Mouse (Mus musculus) stomach, embryonic 16.5 days (tissue): ENCODE measurements around the gene Pitpnc1. TPM values are rescaled to one million over a fixed set of nuclear protein-coding genes. Genes with fewer than 3 reads are reported as not detected.

Source experiments
- ATAC-seq: fragments of 200-750 bp; cut with Nextera tagmentation; 2 replicates; pipeline ENCODE4 v1.8.0; 2017; ENCODE audit warnings: moderate number of reproducible peaks, moderate TSS enrichment; ENCODE audit not compliant: insufficient read depth, low FRiP score
- H3K27ac ChIP-seq: fragments of 300-500 bp; sonication (generic); 2 replicates; pipeline ENCODE4 v1.5.1; 2014; ENCODE audit warnings: low read length
- H3K27me3 ChIP-seq: fragments of 300-500 bp; sonication (generic); 2 replicates; pipeline ENCODE4 v1.6.1; 2014; ENCODE audit warnings: low read length, control low read depth, mixed read lengths; ENCODE audit not compliant: control insufficient read depth, insufficient read depth
- H3K36me3 ChIP-seq: fragments of 300-500 bp; sonication (generic); 2 replicates; pipeline ENCODE4 v1.6.1; 2014; ENCODE audit warnings: low read length; ENCODE audit not compliant: control insufficient read depth, insufficient read depth
- H3K4me1 ChIP-seq: fragments of 300-500 bp; sonication (generic); 2 replicates; pipeline ENCODE4 v1.6.1; 2014; ENCODE audit warnings: low read length, control low read depth, mixed read lengths; ENCODE audit not compliant: control insufficient read depth, insufficient read depth
- H3K4me2 ChIP-seq: fragments of 300-500 bp; sonication (generic); 2 replicates; pipeline ENCODE4 v1.6.1; 2014; ENCODE audit warnings: low read depth, low read length, mixed read lengths
- H3K4me3 ChIP-seq: fragments of 300-500 bp; sonication (generic); replicated peaks from 2 replicates; pipeline ENCODE4 v1.5.1; 2014; ENCODE audit warnings: mild to moderate bottlenecking, low read length
- H3K9ac ChIP-seq: fragments of 300-500 bp; sonication (generic); 2 replicates; pipeline ENCODE4 v1.6.1; 2014; ENCODE audit warnings: low read length
- H3K9me3 ChIP-seq: fragments of 300-500 bp; sonication (generic); replicated peaks from 2 replicates; pipeline ENCODE4 v1.6.1; 2016; ENCODE audit warnings: low read length, control low read depth; ENCODE audit not compliant: control insufficient read depth
- whole genome bisulfite sequencing: fragments of 180-500 bp; shearing (Covaris S2); extraction: QIAGEN DNeasy Blood & Tissue Kit; methylation state at CpG from one replicate; pipeline ENCODE4 v1.1.7; 2014; 5-methylcytosine and 5-hydroxymethylcytosine counted together
- polyA plus RNA-seq: library from polyadenylated mRNA; unstranded; fragments of >200 nt; fragmentation: Nextera tagmentation; extraction: Ambion mirVana; gene quantifications from 2 replicates; pipeline ENCODE4 v1.2.1, GENCODE M21; 2015

The Pitpnc1 gene
- polyA plus RNA-seq, 1 experiment from 2014 or later, result 13.9 TPM

DNA sequence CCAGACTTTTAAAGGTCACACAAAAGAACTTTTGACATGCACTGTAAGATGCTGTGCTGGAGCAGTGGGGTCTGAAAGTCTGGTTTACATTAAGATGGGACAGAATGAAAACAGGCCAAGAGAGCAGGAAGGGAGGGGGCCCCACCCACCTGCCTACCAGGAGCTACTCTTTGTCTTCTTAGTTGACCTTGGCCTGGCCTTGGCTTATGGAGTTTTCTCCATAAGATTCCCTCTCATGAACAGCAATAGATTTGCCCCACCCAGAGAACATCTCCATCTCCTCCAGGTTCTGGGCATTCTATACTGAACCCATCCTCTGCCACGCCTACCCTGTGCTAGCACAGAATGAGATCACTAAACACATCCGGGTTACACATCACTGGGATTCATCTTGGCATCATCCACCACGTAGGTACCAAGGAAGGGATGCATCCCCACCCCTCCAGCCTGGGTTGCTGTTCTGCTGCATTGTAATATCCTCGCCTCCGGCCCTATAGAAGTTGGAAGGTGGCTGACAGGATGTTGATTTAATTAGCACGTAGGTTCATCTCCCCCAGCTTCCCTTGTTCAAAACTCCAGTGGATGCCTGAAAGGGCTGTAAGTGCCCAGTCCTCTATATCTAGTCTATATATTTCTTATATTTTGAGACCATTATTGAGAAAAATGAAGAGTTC, 34.6 kb downstream of the Pitpnc1 start:
- H3K9ac ChIP-seq, result no peak overlapping the region
- no peak overlapping the region for H3K4me3 ChIP-seq
- no peaks in the 10 kb centered on the region for H3K27me3 ChIP-seq
- ATAC-seq, result no peak
- H3K9me3 ChIP-seq, result no peaks in the 10 kb centered on the region
- H3K4me2 ChIP-seq, result no peak overlapping the region
- 88% methylated on average over 6 of the region's 6 CpGs for WGBS
- no peaks in the 10 kb centered on the region for H3K36me3 ChIP-seq
- H3K4me1 ChIP-seq, result no peaks in the 10 kb centered on the region
- H3K27ac ChIP-seq, result no peak overlapping the region

DNA sequence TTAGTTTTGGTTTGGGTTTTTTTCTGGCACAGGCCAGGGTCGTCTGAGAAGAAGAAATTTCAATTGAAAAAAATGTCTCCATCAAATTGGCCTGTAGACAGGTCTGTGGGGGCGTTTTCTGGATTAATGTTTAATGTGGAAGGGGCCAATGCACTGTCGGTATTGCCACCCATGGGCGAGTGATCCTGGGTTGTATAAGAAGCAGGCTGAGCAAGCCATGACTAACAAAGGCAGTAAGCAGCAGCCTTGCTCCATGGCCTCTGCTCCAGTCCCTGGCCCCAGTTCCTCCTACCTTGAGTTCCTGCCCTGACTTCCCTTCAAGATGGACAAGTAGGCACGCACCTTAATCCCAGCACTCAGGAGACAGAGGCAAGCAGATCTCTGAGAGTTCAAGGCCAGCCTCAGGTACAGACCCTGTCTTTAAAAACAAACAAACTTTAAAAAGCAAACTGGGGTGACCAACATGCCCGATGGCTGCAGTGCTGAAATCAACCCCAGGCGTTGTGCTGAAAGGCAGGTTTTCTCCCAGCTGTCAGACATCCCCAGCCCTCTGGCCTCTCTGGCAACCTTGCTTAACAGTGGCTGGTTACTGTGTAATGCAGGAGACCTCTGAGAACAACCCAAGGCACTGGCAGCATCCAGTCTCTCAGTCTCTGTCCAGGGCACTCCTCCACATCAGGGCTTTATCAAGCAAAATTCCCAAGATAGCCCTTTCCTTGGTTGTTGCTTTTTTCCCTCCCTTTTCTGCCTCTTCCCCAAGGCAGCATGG, 39.1 kb downstream of the Pitpnc1 start:
- Histone ChIP-seq H3K4me3 (no peak overlapping the region), H3K9me3 (no peaks in the 10 kb centered on the region), H3K4me1 (no peaks in the 10 kb centered on the region), H3K27ac (no peak overlapping the region), H3K9ac (no peak overlapping the region), H3K4me2 (no peak overlapping the region), H3K36me3 (no peaks in the 10 kb centered on the region), H3K27me3 (no peaks in the 10 kb centered on the region)
- no peak for ATAC-seq
- WGBS, result 72% methylated on average over 7 of the region's 7 CpGs

DNA sequence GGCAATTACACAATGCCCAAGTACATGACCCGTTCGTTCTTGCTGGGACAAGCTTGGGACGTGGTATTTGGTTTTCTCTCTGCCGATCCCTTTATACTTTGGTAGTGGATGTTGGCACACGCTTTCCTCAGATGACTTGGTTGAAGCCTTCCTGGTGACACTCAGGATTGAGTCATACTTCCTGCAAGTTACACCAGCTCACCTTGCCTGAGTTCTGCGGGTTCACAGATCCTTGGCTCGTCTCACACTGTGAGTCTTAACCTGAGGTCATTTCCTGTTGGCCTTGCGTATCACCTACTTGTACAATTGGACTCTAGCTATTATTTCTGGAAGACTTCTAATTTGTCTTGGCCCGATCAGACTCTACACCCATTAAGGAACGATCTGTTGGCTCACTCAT, 42.5 kb downstream of the Pitpnc1 start:
- Histone ChIP-seq H3K4me1 (no peaks in the 10 kb centered on the region), H3K27ac (peak overlapping the region; percentile 21; the same call in 1 of the 2 replicates), H3K27me3 (no peaks in the 10 kb centered on the region), H3K9ac (no peak overlapping the region), H3K36me3 (no peaks in the 10 kb centered on the region), H3K4me3 (no peak overlapping the region), H3K4me2 (no peak overlapping the region), H3K9me3 (no peaks in the 10 kb centered on the region)
- 0 out of 2 replicates have a peak, but pooled peaks have one; percentile 33 for ATAC-seq
- WGBS, result 86% methylated on average over 10 of the region's 10 CpGs

DNA sequence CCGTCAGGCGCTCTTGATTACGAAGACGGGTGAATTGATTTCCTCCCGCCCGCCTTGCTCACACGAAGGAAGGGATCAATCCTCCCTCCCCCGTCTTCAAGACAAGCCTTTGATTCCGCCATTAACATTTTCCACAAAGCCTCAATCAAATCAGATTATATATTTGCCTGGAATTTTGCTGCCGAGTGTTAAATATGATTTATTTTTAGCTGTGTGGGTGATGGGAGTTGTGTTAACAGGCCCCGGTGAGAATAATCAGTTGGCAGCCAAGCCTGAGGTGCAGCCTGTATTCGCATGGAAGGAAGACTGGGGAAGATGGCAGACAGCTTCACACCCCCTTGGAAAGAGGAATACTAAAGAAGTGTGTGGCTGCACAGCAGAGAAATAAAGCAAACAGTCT, 46.3 kb downstream of the Pitpnc1 start:
- H3K9ac ChIP-seq, result no peak overlapping the region
- H3K4me1 ChIP-seq, result peaks cover 4% of the 10 kb centered on the region; the same call in 1 of the 2 replicates
- H3K27me3 ChIP-seq, result no peaks in the 10 kb centered on the region
- no peak overlapping the region for H3K27ac ChIP-seq
- no peak overlapping the region for H3K4me3 ChIP-seq
- H3K4me2 ChIP-seq, result no peak overlapping the region
- H3K36me3 ChIP-seq, result no peaks in the 10 kb centered on the region
- WGBS, result 78% methylated on average over 12 of the region's 12 CpGs
- ATAC-seq, result no peak
- no peaks in the 10 kb centered on the region for H3K9me3 ChIP-seq

DNA sequence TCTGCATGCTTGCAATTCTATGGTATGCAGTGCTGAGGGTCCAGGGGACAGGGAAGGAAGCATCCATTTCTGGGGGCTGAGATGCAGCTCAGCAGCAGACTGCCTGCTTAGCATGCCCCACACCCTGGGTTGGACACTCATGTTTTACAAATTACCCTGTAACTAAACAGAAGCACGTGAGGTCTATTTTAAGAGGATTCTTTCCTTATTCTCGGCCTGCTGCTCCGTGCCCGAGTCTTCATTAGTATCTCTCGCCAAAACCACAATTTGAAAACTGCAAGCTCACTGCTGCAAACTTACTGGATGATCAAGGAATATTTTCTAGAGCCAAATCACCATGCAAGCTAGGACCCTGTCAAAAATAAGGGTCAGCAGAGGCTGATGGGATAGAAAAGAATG, 48.1 kb downstream of the Pitpnc1 start:
- Histone ChIP-seq H3K4me3 (no peak overlapping the region), H3K27ac (no peak overlapping the region), H3K9ac (no peak overlapping the region), H3K4me1 (peaks cover 4% of the 10 kb centered on the region; the same call in 1 of the 2 replicates), H3K9me3 (no peaks in the 10 kb centered on the region), H3K27me3 (no peaks in the 10 kb centered on the region), H3K4me2 (no peak overlapping the region), H3K36me3 (no peaks in the 10 kb centered on the region)
- ATAC-seq, result no peak
- WGBS, result 45% methylated on average over 5 of the region's 5 CpGs

DNA sequence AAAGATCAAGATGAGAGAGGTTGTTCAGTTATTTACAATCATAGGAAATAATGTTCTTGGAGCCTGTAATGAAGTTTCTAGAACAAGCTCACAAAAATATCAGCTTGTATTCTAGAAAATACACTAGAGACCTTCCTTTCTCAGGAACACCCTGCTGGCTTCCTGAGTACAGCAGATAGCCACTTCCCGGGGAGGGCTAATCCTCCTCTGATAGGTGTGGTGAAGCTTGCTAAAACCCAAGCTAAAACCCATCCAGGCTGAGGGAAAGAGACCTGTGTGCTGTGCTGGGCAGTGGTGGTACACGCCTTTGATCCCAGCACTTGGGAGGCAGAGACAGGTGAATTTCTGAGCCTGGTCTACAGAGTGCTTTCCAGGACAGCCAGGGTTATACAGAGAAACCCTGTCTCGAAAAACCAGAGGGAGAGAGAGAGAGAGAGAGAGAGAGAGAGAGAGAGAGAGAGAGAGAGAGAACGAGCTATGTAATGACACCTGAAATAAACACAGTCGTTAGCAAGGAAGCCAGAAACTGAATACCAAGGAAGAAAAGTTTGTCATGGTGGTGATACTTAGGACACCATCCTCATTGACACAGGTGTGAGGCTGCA, 48.6 kb downstream of the Pitpnc1 start:
- Histone ChIP-seq H3K9ac (no peak overlapping the region), H3K27me3 (no peaks in the 10 kb centered on the region), H3K4me1 (peaks cover 8% of the 10 kb centered on the region), H3K36me3 (no peaks in the 10 kb centered on the region), H3K4me3 (no peak overlapping the region), H3K9me3 (no peaks in the 10 kb centered on the region), H3K27ac (no peak overlapping the region), H3K4me2 (no peak overlapping the region)
- WGBS, result 46% methylated on average over 5 of the region's 5 CpGs
- no peak for ATAC-seq

DNA sequence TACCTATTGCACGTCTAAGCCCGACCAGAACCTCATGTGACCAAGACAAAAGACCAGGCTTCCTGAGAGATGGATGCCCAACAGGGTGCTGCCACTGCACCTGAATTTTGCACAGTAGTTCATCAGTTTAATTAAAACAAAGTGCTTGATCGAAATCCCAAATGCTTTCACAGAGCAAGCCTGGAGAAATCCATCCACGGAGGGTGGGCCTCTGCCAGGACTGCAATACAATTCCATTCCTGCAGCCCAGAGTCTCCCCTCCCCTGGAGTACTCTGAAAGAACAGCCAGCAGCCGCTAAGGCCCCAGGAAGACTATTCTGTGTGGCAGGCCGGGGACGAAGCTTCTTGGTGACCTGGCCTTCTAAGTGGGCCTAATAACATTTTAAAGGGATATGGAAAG, 50.6 kb downstream of the Pitpnc1 start:
- ATAC-seq, result no peak
- no peaks in the 10 kb centered on the region for H3K36me3 ChIP-seq
- H3K27me3 ChIP-seq, result no peaks in the 10 kb centered on the region
- H3K4me1 ChIP-seq, result peaks cover 11% of the 10 kb centered on the region
- WGBS, result 44% methylated on average over 7 of the region's 7 CpGs
- H3K9ac ChIP-seq, result no peak overlapping the region
- H3K9me3 ChIP-seq, result no peaks in the 10 kb centered on the region
- no peak overlapping the region for H3K27ac ChIP-seq
- no peak overlapping the region for H3K4me2 ChIP-seq
- H3K4me3 ChIP-seq, result no peak overlapping the region

DNA sequence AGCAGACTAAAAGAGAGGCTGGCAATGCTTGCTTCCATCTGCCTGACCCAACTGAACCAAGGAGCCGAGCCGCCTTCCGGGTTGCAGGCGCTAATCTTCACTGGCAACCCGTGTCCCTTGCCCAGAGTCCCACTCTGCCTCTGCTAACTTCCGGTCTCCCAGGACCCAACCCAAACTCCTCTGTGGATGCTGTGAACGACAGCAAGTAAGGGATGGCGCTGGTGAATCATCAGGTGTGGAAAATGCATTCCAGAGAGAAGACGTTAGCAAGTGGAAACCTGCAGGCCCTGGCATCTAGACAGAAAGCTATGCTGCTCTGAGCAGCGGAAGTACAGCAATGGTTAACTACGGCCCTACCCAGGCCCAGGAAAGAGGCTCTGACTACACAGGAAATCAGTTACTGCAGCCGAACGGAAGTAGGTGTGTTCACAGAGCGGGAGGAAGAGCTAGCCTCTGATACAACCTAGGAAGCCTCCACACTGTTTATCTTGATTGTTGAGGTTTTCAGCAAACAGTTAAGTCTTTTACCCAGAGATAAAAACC, 53.4 kb downstream of the Pitpnc1 start:
- no peaks in the 10 kb centered on the region for H3K27me3 ChIP-seq
- H3K9me3 ChIP-seq, result no peaks in the 10 kb centered on the region
- H3K9ac ChIP-seq, result no peak overlapping the region
- no peaks in the 10 kb centered on the region for H3K36me3 ChIP-seq
- H3K27ac ChIP-seq, result peak overlapping the region; percentile 81
- peaks cover 21% of the 10 kb centered on the region for H3K4me1 ChIP-seq
- WGBS, result 44% methylated on average over 14 of the region's 14 CpGs
- H3K4me3 ChIP-seq, result no peak overlapping the region
- peak; percentile 71 for ATAC-seq
- H3K4me2 ChIP-seq, result peak overlapping the region; percentile 33

DNA sequence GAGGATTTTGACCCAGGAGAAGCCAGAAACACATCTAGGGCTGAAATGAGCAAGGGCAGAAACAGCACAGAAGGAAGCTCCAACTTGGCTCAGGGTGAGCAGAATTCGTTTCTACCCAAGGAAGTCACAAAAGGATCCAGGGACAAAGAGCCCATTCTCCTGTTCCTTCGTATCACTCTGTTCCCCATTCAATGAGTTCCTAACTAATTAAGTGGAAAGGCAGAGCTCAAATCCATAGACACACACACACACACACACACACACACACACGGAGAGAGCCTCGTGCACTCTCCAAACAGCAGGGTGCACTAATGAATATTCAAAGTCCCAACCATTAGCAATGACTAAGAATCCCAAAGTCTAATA, 54.0 kb downstream of the Pitpnc1 start:
- peak overlapping the region; percentile 81 for H3K27ac ChIP-seq
- WGBS, result 47% methylated on average over 4 of the region's 4 CpGs
- no peak overlapping the region for H3K4me3 ChIP-seq
- H3K4me1 ChIP-seq, result peaks cover 21% of the 10 kb centered on the region
- H3K9me3 ChIP-seq, result no peaks in the 10 kb centered on the region
- H3K27me3 ChIP-seq, result no peaks in the 10 kb centered on the region
- H3K4me2 ChIP-seq, result peak overlapping the region; percentile 33
- H3K9ac ChIP-seq, result no peak overlapping the region
- H3K36me3 ChIP-seq, result no peaks in the 10 kb centered on the region
- ATAC-seq, result no peak
